In the genomic region with DNA sequence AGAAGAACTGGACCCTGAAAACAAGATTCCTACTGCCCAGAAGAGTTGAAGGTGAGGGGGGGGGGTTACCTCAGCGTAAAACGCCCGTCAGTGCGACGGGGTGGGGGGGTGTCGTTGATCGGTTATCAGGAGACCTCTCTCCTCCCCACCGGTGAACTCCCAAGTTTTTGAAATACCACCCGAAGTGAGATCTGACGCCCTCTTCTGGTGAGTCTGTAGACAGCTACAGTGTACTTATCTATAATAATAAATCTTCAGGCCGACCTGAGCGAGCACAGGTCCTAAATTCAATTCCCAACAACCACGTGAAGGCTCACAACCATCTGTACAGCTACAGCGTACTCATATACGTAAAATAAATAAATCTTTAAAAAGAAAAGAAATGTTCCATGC, we compare ENCODE assay signal across 8 mouse cellular contexts. TPM values are rescaled to one million over a fixed set of nuclear protein-coding genes. Genes with fewer than 3 reads are reported as not detected.
DNase-seq lines count a peak whose midpoint lies in the region; ATAC-seq and TF ChIP-seq lines count a peak whose summit lies in the region.

No protein-coding gene starts in this region.

- DNase-seq in heart, postnatal 0 days (ENCODE audit: low spot score): no peak
- no peak for DNase-seq in heart, postnatal 25 days (ENCODE audit: low spot score)
- peak; percentile 78 for DNase-seq in MEL (ENCODE audit: low read depth, low spot score)
- no peak for DNase-seq in hindbrain, embryonic 11.5 days (ENCODE audit: low spot score)
- no peak for DNase-seq in gastrocnemius, postnatal 10 days
- DNase-seq in layer of hippocampus, adult 18-20 months (ENCODE audit: low spot score in 2 of 2): no peak
- DNase-seq in gastrocnemius, postnatal 14 days: no peak

- TF ChIP-seq RAD21 in MEL (IDR thresholded peaks at IDR 0.05; ENCODE audit: low read depth, low read length): no peak

- intact Hi-C loops in heart, postnatal 25 days (cut with DNase I): no loop called here
- intact Hi-C loops in gastrocnemius, postnatal 14 days (cut with DNase I; ENCODE audit: low total_unique reads): no loop called here

- H3K4me3 ChIP-seq in heart, postnatal 0 days (ENCODE audit: low read depth, low read length): peak overlapping the region; percentile 93
- H3K4me3 ChIP-seq in MEL (ENCODE audit: control insufficient read depth in 1 of 2, insufficient read depth in 1 of 2, low read depth in 2 of 2, low read length in 2 of 2): peak overlapping the region; percentile 85 to 88
- H3K4me3 ChIP-seq in hindbrain, embryonic 11.5 days (ENCODE audit: low read depth, low read length): 0 out of 2 replicates have a peak overlapping the region, but pooled peaks have one; percentile 61
- H3K4me3 ChIP-seq in midbrain, embryonic 15.5 days: peak overlapping the region; percentile 92

- no peak for ATAC-seq in heart, postnatal 0 days (ENCODE audit: insufficient read depth, low read depth)
- ATAC-seq in hindbrain, embryonic 11.5 days (ENCODE audit: low FRiP score): no peak
- no peak for ATAC-seq in midbrain, embryonic 15.5 days (replicated peaks)

- H3K27me3 ChIP-seq in heart, postnatal 0 days (ENCODE audit: control insufficient read depth, insufficient read depth, low read length): no peaks in the 10 kb centered on the region
- no peaks in the 10 kb centered on the region for H3K27me3 ChIP-seq in MEL (ENCODE audit: control insufficient read depth in 1 of 2, insufficient read depth in 2 of 2, low read length in 2 of 2)
- H3K27me3 ChIP-seq in hindbrain, embryonic 11.5 days (ENCODE audit: control insufficient read depth, insufficient read depth, low read length): no peaks in the 10 kb centered on the region
- no peaks in the 10 kb centered on the region for H3K27me3 ChIP-seq in midbrain, embryonic 15.5 days (replicated peaks)

- no peaks in the 10 kb centered on the region for H3K9me3 ChIP-seq in heart, postnatal 0 days (replicated peaks; ENCODE audit: control insufficient read depth, low read length)
- H3K9me3 ChIP-seq in MEL (replicated peaks; ENCODE audit: insufficient read depth, low read length): no peaks in the 10 kb centered on the region
- H3K9me3 ChIP-seq in hindbrain, embryonic 11.5 days (ENCODE audit: control insufficient read depth, low read length): no peaks in the 10 kb centered on the region
- no peaks in the 10 kb centered on the region for H3K9me3 ChIP-seq in midbrain, embryonic 15.5 days

- peak overlapping the region; percentile 96; the same call in 1 of the 2 replicates for H3K4me2 ChIP-seq in heart, postnatal 0 days (ENCODE audit: low read depth, low read length)
- H3K4me2 ChIP-seq in hindbrain, embryonic 11.5 days (replicated peaks; ENCODE audit: low read depth, low read length): no peak overlapping the region
- H3K4me2 ChIP-seq in midbrain, embryonic 15.5 days: peak overlapping the region; percentile 62

- no peak for TF ChIP-seq EP300 in heart, postnatal 0 days (IDR thresholded peaks at IDR 0.05; ENCODE audit: low read depth)
- no peak for TF ChIP-seq EP300 in MEL (IDR thresholded peaks at IDR 0.05; ENCODE audit: low read depth in 1 of 2, low read length in 2 of 2)

- no peak overlapping the region for H3K27ac ChIP-seq in heart, postnatal 0 days (ENCODE audit: low read depth)
- H3K27ac ChIP-seq in MEL (ENCODE audit: control insufficient read depth, low read depth, low read length): no peak overlapping the region
- no peak overlapping the region for H3K27ac ChIP-seq in hindbrain, embryonic 11.5 days (ENCODE audit: low read depth, low read length)
- H3K27ac ChIP-seq in midbrain, embryonic 15.5 days: no peak overlapping the region

- H3K79me2 ChIP-seq in MEL (ENCODE audit: control insufficient read depth, insufficient read depth, low read length, poor library complexity): peaks cover 14% of the 10 kb centered on the region

- WGBS in heart, postnatal 0 days: 80% methylated on average over 15 of the region's 15 CpGs
- 85% methylated on average over 15 of the region's 15 CpGs for WGBS in hindbrain, embryonic 11.5 days
- 88% methylated on average over 15 of the region's 15 CpGs for WGBS in midbrain, embryonic 15.5 days

- H3K36me3 ChIP-seq in heart, postnatal 0 days (replicated peaks; ENCODE audit: control insufficient read depth, insufficient read depth, low read length): peaks cover 35% of the 10 kb centered on the region
- H3K36me3 ChIP-seq in MEL (ENCODE audit: control insufficient read depth in 1 of 2, insufficient read depth in 2 of 2, low read length in 2 of 2): peaks cover 7 to 20% of the 10 kb centered on the region in 2 experiments
- peaks cover 2% of the 10 kb centered on the region for H3K36me3 ChIP-seq in hindbrain, embryonic 11.5 days (ENCODE audit: control insufficient read depth, insufficient read depth, low read length)
- H3K36me3 ChIP-seq in midbrain, embryonic 15.5 days (replicated peaks): peaks cover 22% of the 10 kb centered on the region

- H3K4me1 ChIP-seq in heart, postnatal 0 days (ENCODE audit: control insufficient read depth, insufficient read depth): peaks cover 7% of the 10 kb centered on the region; the same call in 1 of the 2 replicates
- peaks cover 6 to 16% of the 10 kb centered on the region in 2 experiments for H3K4me1 ChIP-seq in MEL (ENCODE audit: control insufficient read depth in 1 of 2, insufficient read depth in 2 of 2, low read length in 2 of 2)
- peaks cover 3% of the 10 kb centered on the region for H3K4me1 ChIP-seq in hindbrain, embryonic 11.5 days (replicated peaks; ENCODE audit: control insufficient read depth, insufficient read depth, low read length)
- peaks cover 8% of the 10 kb centered on the region for H3K4me1 ChIP-seq in midbrain, embryonic 15.5 days

- H3K9ac ChIP-seq in heart, postnatal 0 days (replicated peaks; ENCODE audit: low read depth, low read length): no peak overlapping the region
- peak overlapping the region; percentile 81 for H3K9ac ChIP-seq in MEL (ENCODE audit: control insufficient read depth, low read depth, low read length, poor library complexity, severe bottlenecking)
- no peak overlapping the region for H3K9ac ChIP-seq in hindbrain, embryonic 11.5 days (ENCODE audit: low read depth, low read length)
- no peak overlapping the region for H3K9ac ChIP-seq in midbrain, embryonic 15.5 days

- no peak for TF ChIP-seq CTCF in heart, postnatal 0 days (IDR thresholded peaks at IDR 0.05; ENCODE audit: low read depth)
- peak; percentile 16 to 54 (median 48); a peak in 4 of 6 replicates for TF ChIP-seq CTCF in MEL (IDR thresholded peaks at IDR 0.05 in 2 of 3, conservative IDR thresholded peaks at IDR 0.05 in 1 of 3; ENCODE audit: control insufficient read depth in 1 of 3, insufficient read depth in 1 of 3, low read depth in 2 of 3, low read length in 3 of 3, poor library complexity in 1 of 3, severe bottlenecking in 1 of 3)

- TF ChIP-seq POLR2A in MEL (IDR thresholded peaks at IDR 0.05; ENCODE audit: control insufficient read depth in 1 of 2, insufficient read depth in 1 of 2, low read depth in 1 of 2, low read length in 2 of 2, poor library complexity in 1 of 2): no peak

TF ChIP-seq in MEL, 35 proteins besides CTCF, POLR2A, EP300 and RAD21:
- TF ChIP-seq TBP (IDR thresholded peaks at IDR 0.05; ENCODE audit: low read depth, low read length) (0 out of 2 replicates have a peak, but pooled peaks have one; percentile 12), BHLHE40 (IDR thresholded peaks at IDR 0.05; ENCODE audit: borderline replicate concordance, low read depth, low read length) (no peak), ZNF384 (IDR thresholded peaks at IDR 0.05; ENCODE audit: low read depth, low read length) (0 out of 2 replicates have a peak, but pooled peaks have one; percentile 3), HCFC1 (IDR thresholded peaks at IDR 0.05; ENCODE audit: low read depth, low read length) (no peak), SMC3 (IDR thresholded peaks at IDR 0.05; ENCODE audit: low read depth, low read length) (peak; percentile 8; the same call in 1 of the 2 replicates), GATA1 (IDR thresholded peaks at IDR 0.05; ENCODE audit: low read depth, low read length) (peak; percentile 59)

RNA-seq across cellular contexts. Expression of a gene that starts 1.4 kb away (rescaled TPM):
- total RNA-seq in heart, postnatal 0 days (2014; rRNA removed; ENCODE audit: low replicate concordance): 131 and 134 TPM in 2 replicates
- polyA plus RNA-seq in heart, postnatal 0 days (2015; fragmentation: Nextera tagmentation; extraction: Ambion mirVana): 328 and 340 TPM in 2 replicates
- 100 to 1,000 TPM; 148 to 161 TPM for total RNA-seq in heart, postnatal 25 days (2021)
- 91.8 and 109 TPM in 2 replicates for total RNA-seq in MEL (2012; rRNA removed)
- 100 to 1,000 TPM in 1 of 2 experiments, not detected in 1; 128 TPM for polyA plus RNA-seq in MEL (2012; ENCODE audit: insufficient read depth in 1 of 2, insufficient read length in 2 of 2, low read depth in 1 of 2, low replicate concordance in 2 of 2, missing spikeins in 1 of 2)
- polyA plus RNA-seq in hindbrain, embryonic 11.5 days (2014; fragmentation: Nextera tagmentation; extraction: Ambion mirVana): 366 and 377 TPM in 2 replicates
- 773 and 776 TPM in 2 replicates for polyA plus RNA-seq in midbrain, embryonic 15.5 days (2015; fragmentation: Nextera tagmentation; extraction: Ambion mirVana)
- 100 to 1,000 TPM; 176 to 187 TPM for total RNA-seq in gastrocnemius, postnatal 10 days (2021)
- 100 to 1,000 TPM; 317 to 341 TPM for total RNA-seq in layer of hippocampus, adult 18-20 months (2021)
- 100 to 1,000 TPM; 158 to 164 TPM for total RNA-seq in gastrocnemius, postnatal 14 days (2021)

RNA-seq across cellular contexts. Expression of a gene that starts 49.0 kb away (rescaled TPM):
- total RNA-seq in heart, postnatal 0 days (2014; rRNA removed; ENCODE audit: low replicate concordance): 72.2 and 109 TPM in 2 replicates
- 75.1 and 77.5 TPM in 2 replicates for polyA plus RNA-seq in heart, postnatal 0 days (2015; fragmentation: Nextera tagmentation; extraction: Ambion mirVana)
- total RNA-seq in heart, postnatal 25 days (2021): 100 to 1,000 TPM; 109 to 111 TPM
- 5.8 and 7.2 TPM in 2 replicates for total RNA-seq in MEL (2012; rRNA removed)
- polyA plus RNA-seq in MEL (2012; ENCODE audit: insufficient read depth in 1 of 2, insufficient read length in 2 of 2, low read depth in 1 of 2, low replicate concordance in 2 of 2, missing spikeins in 1 of 2): 10 to 100 TPM in 1 of 2 experiments, not detected in 1; 13.2 TPM
- polyA plus RNA-seq in hindbrain, embryonic 11.5 days (2014; fragmentation: Nextera tagmentation; extraction: Ambion mirVana): 9.2 and 10.7 TPM in 2 replicates
- polyA plus RNA-seq in midbrain, embryonic 15.5 days (2015; fragmentation: Nextera tagmentation; extraction: Ambion mirVana): 16.2 and 17.8 TPM in 2 replicates
- 10 to 100 TPM; 66.8 to 67.5 TPM for total RNA-seq in gastrocnemius, postnatal 10 days (2021)
- total RNA-seq in layer of hippocampus, adult 18-20 months (2021): 10 to 100 TPM; 28.2 to 28.7 TPM
- total RNA-seq in gastrocnemius, postnatal 14 days (2021): 10 to 100 TPM; 67.6 to 94.0 TPM
